25 mouse cellular contexts compared by ENCODE assay signal in genomic region chr3:27751156-27751555, GRCm38 (mm10). TPM values are rescaled to one million over a fixed set of nuclear protein-coding genes. Genes with fewer than 3 reads are reported as not detected.
DNase-seq lines count a peak whose midpoint lies in the region; ATAC-seq and TF ChIP-seq lines count a peak whose summit lies in the region.
"Had no signal": no experiment of that assay in that cellular context is flagged by ENCODE, and none has a peak within 500 bp of the region (broad histone marks: within the 10 kb centered on the region; RNA-seq: fewer than 3 reads in every experiment).

No protein-coding gene starts in this region.

- 37% methylated on average over 5 of the region's 5 CpGs for WGBS in liver, embryonic 15.5 days (ENCODE audit: insufficient replicate concordance)
- 61% methylated on average over 5 of the region's 5 CpGs for WGBS in liver, embryonic 11.5 days
- WGBS in intestine, embryonic 15.5 days, result 68% methylated on average over 5 of the region's 5 CpGs

- no peak for TF ChIP-seq CTCF in C2C12 (IDR thresholded peaks at IDR 0.05; ENCODE audit: control insufficient read depth, insufficient read depth, insufficient read length)

- no peaks in the 10 kb centered on the region for H3K79me3 ChIP-seq in C2C12 (ENCODE audit: low read depth)

- H3K9ac ChIP-seq in liver, embryonic 15.5 days, result no peak overlapping the region
- H3K9ac ChIP-seq in liver, embryonic 11.5 days (ENCODE audit: low read depth, low read length), result no peak overlapping the region
- no peak overlapping the region for H3K9ac ChIP-seq in intestine, embryonic 15.5 days
- H3K9ac ChIP-seq: embryonic facial prominence, embryonic 15.5 days; hindbrain, embryonic 15.5 days; kidney, embryonic 15.5 days; neural tube, embryonic 13.5 days had no signal

- H3ac ChIP-seq in C2C12 (ENCODE audit: control insufficient read depth, insufficient read length, low read depth), result no peak overlapping the region

- no peaks in the 10 kb centered on the region for H3K9me3 ChIP-seq in liver, embryonic 15.5 days (replicated peaks)
- no peaks in the 10 kb centered on the region for H3K9me3 ChIP-seq in liver, embryonic 11.5 days (ENCODE audit: control insufficient read depth, low read length)
- H3K9me3 ChIP-seq in intestine, embryonic 15.5 days, result no peaks in the 10 kb centered on the region
- H3K9me3 ChIP-seq: embryonic facial prominence, embryonic 15.5 days; heart, embryonic 10.5 days; hindbrain, embryonic 15.5 days; kidney, embryonic 15.5 days; midbrain, embryonic 10.5 days; neural tube, embryonic 13.5 days had no signal

- peak; percentile 42; the same call in 1 of the 2 replicates for ATAC-seq in liver, embryonic 15.5 days (ENCODE audit: insufficient read depth)
- ATAC-seq in liver, embryonic 11.5 days (replicated peaks; ENCODE audit: low FRiP score), result no peak
- ATAC-seq in intestine, embryonic 15.5 days, result peak; percentile 39; the same call in 1 of the 2 replicates
- peak; percentile 86 for ATAC-seq in megakaryocyte progenitor cell, adult 5-6 weeks (replicated peaks; ENCODE audit: poor library complexity)
- ATAC-seq: activated CD4-positive, CD25-positive, alpha-beta regulatory T cell, adult 4 months; forebrain, embryonic 14.5 days; midbrain, embryonic 16.5 days had no signal

- no peaks in the 10 kb centered on the region for H3K79me2 ChIP-seq in C2C12 (ENCODE audit: control insufficient read depth, insufficient read depth)

- intact Hi-C loops in left cerebral cortex, postnatal 10 days (cut with DNase I), result no loop called here

- no peak overlapping the region for H3K4me3 ChIP-seq in liver, embryonic 15.5 days (replicated peaks)
- H3K4me3 ChIP-seq in liver, embryonic 11.5 days (ENCODE audit: low read depth, low read length), result no peak overlapping the region
- H3K4me3 ChIP-seq in C2C12 (ENCODE audit: insufficient read depth, poor library complexity, severe bottlenecking), result no peak overlapping the region
- H3K4me3 ChIP-seq in intestine, embryonic 15.5 days (replicated peaks), result no peak overlapping the region
- H3K4me3 ChIP-seq: embryonic facial prominence, embryonic 15.5 days; gastrocnemius, adult 2 months; heart, embryonic 10.5 days; hindbrain, embryonic 15.5 days; kidney, embryonic 15.5 days; left cerebral cortex, adult 2 months; midbrain, embryonic 10.5 days; myocyte; neural tube, embryonic 13.5 days had no signal

- H3K27me3 ChIP-seq in liver, embryonic 15.5 days, result no peaks in the 10 kb centered on the region
- no peaks in the 10 kb centered on the region for H3K27me3 ChIP-seq in liver, embryonic 11.5 days (replicated peaks; ENCODE audit: control insufficient read depth, insufficient read depth, low read length)
- no peaks in the 10 kb centered on the region for H3K27me3 ChIP-seq in C2C12 (ENCODE audit: control insufficient read depth, insufficient read depth, insufficient read length)
- H3K27me3 ChIP-seq in intestine, embryonic 15.5 days (replicated peaks), result no peaks in the 10 kb centered on the region
- H3K27me3 ChIP-seq: embryonic facial prominence, embryonic 15.5 days; hindbrain, embryonic 15.5 days; kidney, embryonic 15.5 days; neural tube, embryonic 13.5 days had no signal

- peak overlapping the region; percentile 35 for H3K27ac ChIP-seq in liver, embryonic 15.5 days (replicated peaks)
- H3K27ac ChIP-seq in liver, embryonic 11.5 days (ENCODE audit: low read depth, low read length), result no peak overlapping the region; the same call in 1 of the 2 replicates
- H3K27ac ChIP-seq in intestine, embryonic 15.5 days, result no peak overlapping the region
- H3K27ac ChIP-seq: embryonic facial prominence, embryonic 15.5 days; gastrocnemius, adult 2 months; heart, embryonic 10.5 days; hindbrain, embryonic 15.5 days; kidney, embryonic 15.5 days; left cerebral cortex, adult 2 months; midbrain, embryonic 10.5 days; neural tube, embryonic 13.5 days had no signal

- no peaks in the 10 kb centered on the region for H3K36me3 ChIP-seq in liver, embryonic 15.5 days (replicated peaks)
- H3K36me3 ChIP-seq in liver, embryonic 11.5 days (ENCODE audit: control insufficient read depth, insufficient read depth, low read length), result no peaks in the 10 kb centered on the region
- H3K36me3 ChIP-seq in C2C12 (ENCODE audit: control insufficient read depth, insufficient read depth), result no peaks in the 10 kb centered on the region
- H3K36me3 ChIP-seq in intestine, embryonic 15.5 days, result no peaks in the 10 kb centered on the region
- H3K36me3 ChIP-seq: embryonic facial prominence, embryonic 15.5 days; heart, embryonic 10.5 days; hindbrain, embryonic 15.5 days; kidney, embryonic 15.5 days; midbrain, embryonic 10.5 days; neural tube, embryonic 13.5 days had no signal

- H3K4me1 ChIP-seq in liver, embryonic 15.5 days (replicated peaks), result no peaks in the 10 kb centered on the region; the same call in 1 of the 2 replicates
- no peaks in the 10 kb centered on the region for H3K4me1 ChIP-seq in liver, embryonic 11.5 days (replicated peaks; ENCODE audit: control insufficient read depth, insufficient read depth, low read length)
- no peaks in the 10 kb centered on the region for H3K4me1 ChIP-seq in intestine, embryonic 15.5 days (replicated peaks)
- H3K4me1 ChIP-seq: embryonic facial prominence, embryonic 15.5 days; heart, embryonic 10.5 days; hindbrain, embryonic 15.5 days; midbrain, embryonic 10.5 days; neural tube, embryonic 13.5 days had no signal

- no peak for DNase-seq in liver, embryonic 11.5 days (ENCODE audit: low spot score)
- no peak for DNase-seq in ovary, postnatal 36 days (ENCODE audit: low spot score)
- DNase-seq in left cerebral cortex, postnatal 10 days (ENCODE audit: extremely low spot score in 1 of 2, low spot score in 2 of 2), result no peak
- DNase-seq: cerebellum, adult 9-10 months; gastrocnemius, adult 2 months; kidney, postnatal 4 days; lung, adult 2 months; right cerebral cortex, adult 18-20 months; right cerebral cortex, postnatal 4 days; thymus, adult 18-20 months had no signal

- no peak overlapping the region for H3K4me2 ChIP-seq in liver, embryonic 15.5 days
- no peak overlapping the region for H3K4me2 ChIP-seq in liver, embryonic 11.5 days
- no peak overlapping the region for H3K4me2 ChIP-seq in intestine, embryonic 15.5 days (replicated peaks)
- H3K4me2 ChIP-seq: embryonic facial prominence, embryonic 15.5 days; hindbrain, embryonic 15.5 days; kidney, embryonic 15.5 days; neural tube, embryonic 13.5 days had no signal

TF ChIP-seq in C2C12, 6 proteins besides CTCF, POLR2A, EP300 and RAD21:
- no peak for TF ChIP-seq FOSL1 (IDR thresholded peaks at IDR 0.05; ENCODE audit: insufficient read depth, low read length, poor library complexity, severe bottlenecking)
- no peak for TF ChIP-seq USF1 (IDR thresholded peaks at IDR 0.05; ENCODE audit: low read depth)
- no peak for TF ChIP-seq MAX (IDR thresholded peaks at IDR 0.05)
- no peak for TF ChIP-seq MYOG (IDR thresholded peaks at IDR 0.05; ENCODE audit: control insufficient read depth, extremely low read depth, insufficient read length)
- TF ChIP-seq MYOD1 (IDR thresholded peaks at IDR 0.05; ENCODE audit: control insufficient read depth, insufficient read length, low read depth), result no peak
- TF ChIP-seq CEBPB (IDR thresholded peaks at IDR 0.05; ENCODE audit: low read depth), result peak; percentile 29

RNA-seq across cellular contexts. Expression of gene Fndc3b, which starts 40.0 kb away (rescaled TPM):
- polyA plus RNA-seq in liver, embryonic 15.5 days (2015; fragmentation: Nextera tagmentation; extraction: Ambion mirVana), result 8.5 and 10.8 TPM in 2 replicates
- 12.1 and 12.3 TPM in 2 replicates for polyA plus RNA-seq in liver, embryonic 11.5 days (2014; fragmentation: Nextera tagmentation; extraction: Ambion mirVana)
- polyA plus RNA-seq in C2C12 (2012; fragmentation: generic; extraction: Trizol), result 23.7 TPM
- 20.1 and 21.7 TPM in 2 replicates for polyA plus RNA-seq in intestine, embryonic 15.5 days (2015; fragmentation: Nextera tagmentation; extraction: Ambion mirVana)
- total RNA-seq in megakaryocyte progenitor cell, adult 5-6 weeks (2015), result 37.6 and 40.6 TPM in 2 replicates
- 14.2 and 15.0 TPM in 2 replicates for total RNA-seq in megakaryocyte progenitor cell, adult 5-6 weeks (2017)
- 10 to 100 TPM; 22.9 to 25.7 TPM for total RNA-seq in left cerebral cortex, postnatal 10 days (2021)
